Mouse (Mus musculus) ES-Bruce4 (cell line): ENCODE data around the gene Fgfrl1.

Source experiments
- CTCF ChIP-seq: IDR thresholded peaks from one replicate; pipeline ENCODE4 v1.8.1; 2011; ENCODE audit warnings: low read depth, low read length
- EP300 ChIP-seq: IDR thresholded peaks from 2 replicates; pipeline ENCODE4 v1.6.1; 2011; ENCODE audit warnings: low read depth, low read length; ENCODE audit not compliant: insufficient read depth
- POLR2A ChIP-seq: IDR thresholded peaks from one replicate; pipeline ENCODE4 v1.8.1; 2011; ENCODE audit warnings: low read length; ENCODE audit not compliant: insufficient read depth

DNA sequence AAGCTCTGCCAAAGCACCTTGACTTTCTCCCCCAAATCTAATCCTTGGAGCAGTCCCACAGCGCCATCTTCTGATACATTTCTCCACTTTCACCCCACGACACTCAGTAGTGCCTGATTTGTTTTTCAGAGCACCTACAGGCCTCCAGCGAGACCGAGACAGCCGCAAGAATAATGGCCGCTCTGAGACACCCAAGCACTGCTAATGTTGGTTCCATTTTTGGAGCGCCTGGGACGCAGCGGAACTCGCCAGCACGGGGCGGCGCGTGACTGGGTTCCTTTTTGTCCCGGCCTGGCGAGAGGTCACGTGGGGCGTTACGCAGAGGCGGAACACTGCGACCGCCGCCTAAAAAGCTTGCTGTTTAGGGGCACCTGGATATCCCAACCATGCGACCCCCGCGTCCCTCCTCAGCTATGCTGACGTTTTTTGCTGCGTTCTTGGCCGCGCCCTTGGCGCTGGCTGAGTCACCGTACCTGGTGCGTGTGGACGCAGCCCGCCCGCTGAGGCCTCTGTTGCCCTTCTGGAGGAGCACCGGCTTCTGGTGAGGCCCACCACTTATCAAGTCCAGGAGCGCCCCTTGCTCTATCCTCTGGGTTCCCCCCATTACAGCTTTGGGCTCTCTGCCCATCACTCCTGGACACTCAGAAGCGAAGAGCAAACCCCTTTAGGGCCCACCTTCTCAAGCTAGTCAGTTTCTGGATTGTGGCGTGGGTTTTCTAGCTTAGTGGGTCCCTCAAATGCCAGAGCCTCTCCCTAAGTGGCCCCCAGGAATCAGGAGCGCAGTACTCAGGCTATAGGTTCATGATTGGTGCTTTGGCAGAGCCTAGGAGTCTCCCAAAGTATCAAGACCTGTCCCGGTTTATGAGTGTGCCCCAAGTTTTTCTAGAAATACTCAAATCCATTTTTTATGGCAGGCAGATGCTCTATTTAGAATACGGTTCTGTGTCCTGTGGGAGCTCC, 22.9 kb upstream of the Fgfrl1 start, which contains the start of gene Dgkq:
- no peak for TF ChIP-seq CTCF
- TF ChIP-seq POLR2A = no peak
- no peak for TF ChIP-seq EP300
